Mouse (Mus musculus): Measurements from ENCODE around the gene Stxbp3. TPM values are rescaled to one million over a fixed set of nuclear protein-coding genes. Genes with fewer than 3 reads are reported as not detected.
A peak's percentile ranks its signal among the peaks of the same experiment; 100 is the strongest.
"Not testable (repeated sequence)": the region's sequence is repeated elsewhere in the genome, so short reads cannot be mapped to it uniquely, and the experiment has no call there.

Gene Stxbp3
- polyA plus RNA-seq (2015; fragmentation: Nextera tagmentation; extraction: Ambion mirVana) = 19.0 and 24.6 TPM in 2 replicates

DNA sequence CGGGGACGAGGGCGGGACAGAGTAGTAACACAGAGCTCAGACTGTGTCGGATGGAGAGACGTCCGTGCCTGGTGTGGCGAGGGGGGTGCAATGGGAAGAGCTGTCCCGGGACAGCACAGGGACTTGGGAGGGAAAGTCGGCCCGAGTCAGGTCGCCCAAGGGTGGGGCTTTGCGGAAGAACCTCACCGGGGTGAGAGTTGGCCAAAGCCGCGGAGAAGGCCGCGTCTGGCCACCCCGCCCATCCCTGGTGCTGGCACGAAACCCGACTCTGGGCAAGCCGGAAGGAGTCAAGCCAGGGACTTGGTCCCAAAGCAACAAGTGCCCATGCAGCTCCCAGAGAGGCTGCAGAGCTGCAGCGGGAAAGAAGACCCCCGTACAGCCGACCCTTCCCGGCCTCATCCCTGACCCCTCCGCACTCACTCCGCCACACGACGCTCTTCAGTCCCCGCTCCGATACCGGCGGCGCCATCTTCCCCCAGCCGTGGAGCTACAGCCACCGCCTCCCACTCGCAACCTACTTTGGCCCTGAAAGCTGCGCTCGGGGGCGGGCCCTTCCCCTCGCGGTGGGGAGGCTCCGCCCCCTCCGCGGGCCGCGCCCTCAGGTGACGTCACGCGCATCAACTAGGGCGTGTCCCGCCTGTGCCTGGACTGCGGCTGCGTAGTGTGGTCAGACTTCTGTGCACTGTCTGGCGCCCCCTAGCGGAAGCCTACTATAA, at the start of gene Stxbp3:
TSS of gene Stxbp3 (minus strand) at position 527 of the 716 bp plus-strand sequence.
- under 1% methylated on average over 56 of the region's 56 CpGs for WGBS (ENCODE audit: insufficient replicate concordance)

DNA sequence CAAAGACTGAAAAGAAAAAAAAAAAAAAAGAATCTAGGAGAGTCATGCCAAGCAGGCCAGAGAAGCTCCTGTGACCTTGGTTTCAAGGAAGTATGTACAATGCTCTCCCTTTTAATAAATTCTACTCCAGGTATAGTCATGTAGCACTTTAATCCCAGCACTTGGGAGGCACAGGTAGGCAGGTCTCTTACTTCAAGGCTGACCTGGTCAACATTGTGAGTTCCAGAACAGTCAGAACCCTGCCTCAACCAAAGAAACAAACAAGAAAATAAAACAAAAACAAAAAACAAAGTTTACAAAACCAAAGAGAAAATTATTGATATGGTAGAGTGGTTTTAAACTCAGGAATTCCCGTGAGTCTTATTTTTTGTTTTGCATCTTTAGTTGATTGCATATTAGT, 49.6 kb upstream of the Stxbp3 start, which contains the start of gene Fndc7:
TSS of gene Fndc7 (minus strand) at position 101 of the 400 bp plus-strand sequence.
- DNase-seq = no peak
- H3K9me3 ChIP-seq (replicated peaks) = no peaks in the 10 kb centered on the region
- H3K4me3 ChIP-seq (replicated peaks) = no peak within 1 kb of the TSS
- H3K36me3 ChIP-seq = no peaks in the 10 kb centered on the region
- H3K27me3 ChIP-seq = no peaks in the 10 kb centered on the region
- no peak within 1 kb of the TSS for H3K27ac ChIP-seq
- no peak within 1 kb of the TSS for H3K9ac ChIP-seq
- H3K4me1 ChIP-seq (replicated peaks) = peaks cover 19% of the 10 kb centered on the region
- WGBS (ENCODE audit: insufficient replicate concordance) = 70% methylated on average over 1 of the region's 1 CpGs
- no peak within 1 kb of the TSS for H3K4me2 ChIP-seq
- ATAC-seq (ENCODE audit: low read depth) = no peak

More for the DNA sequence above, at the start of gene Stxbp3:
- Histone ChIP-seq H3K27me3 (no peaks in the 10 kb centered on the region), H3K4me2 (peak within 1 kb of the TSS; percentile 68), H3K36me3 (0 out of 2 replicates have a peak, but pooled peaks cover 4% of the 10 kb centered on the region), H3K9me3 (replicated peaks) (no peaks in the 10 kb centered on the region), H3K4me3 (replicated peaks) (peak within 1 kb of the TSS; percentile 83), H3K4me1 (replicated peaks) (peaks cover 32% of the 10 kb centered on the region), H3K9ac (peak within 1 kb of the TSS; percentile 85), H3K27ac (peak within 1 kb of the TSS; percentile 96)
- ATAC-seq (ENCODE audit: low read depth) = peak; percentile 90
- peak; percentile 97 for DNase-seq

DNA sequence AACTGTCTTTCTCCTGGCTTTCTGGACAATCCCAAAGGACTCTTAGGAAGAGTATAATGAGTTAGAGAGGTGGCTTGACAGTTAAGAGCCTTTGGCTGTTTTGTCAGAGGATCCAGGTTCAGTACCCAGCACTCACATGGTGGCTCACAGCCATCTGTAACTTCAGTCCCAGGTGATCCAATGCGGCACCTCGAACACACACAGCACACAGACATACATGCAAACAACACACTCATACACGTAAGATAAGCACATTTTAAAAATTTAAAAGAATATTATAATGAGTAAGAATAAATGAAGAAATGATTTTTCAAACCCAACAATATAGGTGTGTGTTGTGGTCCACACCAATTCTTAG, 47.3 kb upstream of the Stxbp3 start:
- H3K27ac ChIP-seq = no peak overlapping the region
- no peaks in the 10 kb centered on the region for H3K9me3 ChIP-seq (replicated peaks)
- no peak overlapping the region for H3K9ac ChIP-seq
- no peaks in the 10 kb centered on the region for H3K36me3 ChIP-seq
- H3K4me2 ChIP-seq = no peak overlapping the region
- H3K4me3 ChIP-seq (replicated peaks) = no peak overlapping the region
- DNase-seq (no peak), ATAC-seq (ENCODE audit: low read depth) (no peak)
- H3K4me1 ChIP-seq (replicated peaks) = peaks cover 29% of the 10 kb centered on the region
- H3K27me3 ChIP-seq = no peaks in the 10 kb centered on the region
- 85% methylated on average over 3 of the region's 3 CpGs for WGBS (ENCODE audit: insufficient replicate concordance)

GRCm38 (mm10) chr3:108886934-108887617, 46.8 kb upstream of the Stxbp3 start:
- Histone ChIP-seq H3K9ac (no peak overlapping the region), H3K36me3 (no peaks in the 10 kb centered on the region), H3K27me3 (no peaks in the 10 kb centered on the region), H3K27ac (no peak overlapping the region), H3K4me1 (replicated peaks) (peaks cover 29% of the 10 kb centered on the region), H3K4me3 (replicated peaks) (no peak overlapping the region), H3K4me2 (no peak overlapping the region), H3K9me3 (replicated peaks) (no peaks in the 10 kb centered on the region)
- DNase-seq (no peak), ATAC-seq (ENCODE audit: low read depth) (no peak)
- 58% methylated on average over 12 of the region's 12 CpGs for WGBS (ENCODE audit: insufficient replicate concordance)

DNA sequence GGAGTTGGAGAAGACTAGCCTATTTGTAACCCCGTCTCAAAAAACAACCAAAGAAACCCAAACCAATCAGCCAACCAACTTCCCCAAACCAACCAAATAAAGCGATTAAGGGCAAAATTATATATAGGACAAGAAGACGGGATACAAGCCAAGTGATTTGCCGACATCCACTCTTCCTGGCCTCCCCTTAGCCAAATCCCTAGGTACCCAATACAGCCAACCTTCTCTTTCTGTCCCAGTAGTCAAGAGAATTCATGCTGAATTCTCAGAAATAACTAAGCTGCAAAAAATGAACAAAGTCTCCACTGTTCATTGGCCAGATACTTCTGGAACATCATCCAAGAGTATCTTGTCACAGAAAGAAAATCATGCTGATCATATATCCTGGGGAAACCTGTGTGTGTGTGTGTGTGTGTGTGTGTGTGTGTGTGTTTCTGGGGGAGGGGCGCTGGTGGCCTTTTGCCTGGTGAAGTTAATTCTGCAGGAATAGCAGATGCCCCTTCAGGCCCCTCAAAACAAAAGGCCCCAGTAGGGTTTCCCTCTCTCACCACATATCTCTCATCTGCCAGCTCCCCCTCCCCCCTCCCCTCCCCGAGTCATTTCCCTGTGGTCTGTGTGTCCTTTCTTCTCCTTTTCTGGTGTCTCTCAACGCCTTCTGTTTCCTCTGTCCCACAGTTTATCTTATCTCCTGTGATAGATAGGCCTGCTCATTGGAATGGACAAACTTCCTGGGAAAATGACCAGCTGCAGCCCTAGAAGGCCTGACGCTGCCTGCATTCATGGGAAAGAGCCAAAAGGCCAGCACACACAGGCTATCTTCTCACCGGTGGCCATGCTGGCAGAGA, 45.6 kb upstream of the Stxbp3 start:
- ATAC-seq (ENCODE audit: low read depth) (peak; percentile 57), DNase-seq (no peak)

DNA sequence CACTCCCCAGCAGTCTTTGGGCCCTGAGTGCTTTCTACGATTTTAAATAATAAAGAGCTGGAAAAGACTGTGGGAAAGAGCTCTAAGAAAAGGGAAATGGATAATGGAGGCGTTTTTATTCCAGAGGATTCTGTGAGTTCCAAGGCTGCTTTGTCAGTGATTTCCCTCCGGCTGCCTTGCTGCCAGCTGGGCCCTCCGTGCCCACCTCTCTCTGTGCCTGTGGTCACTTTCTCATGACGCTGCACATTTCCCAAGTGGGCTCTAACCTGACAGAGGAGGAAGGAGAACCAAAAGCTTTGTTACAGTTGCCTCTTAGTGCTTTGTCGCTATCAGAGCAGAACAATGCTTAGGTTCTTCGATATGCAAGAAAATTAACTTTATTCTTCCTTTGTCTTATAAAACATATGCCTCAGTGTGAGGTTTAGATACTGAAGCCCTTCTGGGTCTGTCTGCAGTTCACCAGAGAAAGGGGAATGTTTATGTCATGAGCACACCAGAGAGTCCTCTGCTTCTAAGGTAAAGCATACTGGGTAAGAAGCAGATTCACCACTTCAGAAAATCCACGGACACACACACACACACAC, 44.5 kb upstream of the Stxbp3 start:
- DNase-seq (no peak), ATAC-seq (ENCODE audit: low read depth) (no peak)
- H3K4me2 ChIP-seq = no peak overlapping the region
- H3K4me3 ChIP-seq (replicated peaks) = no peak overlapping the region
- no peaks in the 10 kb centered on the region for H3K9me3 ChIP-seq (replicated peaks)
- peaks cover 33% of the 10 kb centered on the region for H3K4me1 ChIP-seq (replicated peaks)
- WGBS (ENCODE audit: insufficient replicate concordance) = 29% methylated on average over 8 of the region's 8 CpGs
- no peaks in the 10 kb centered on the region for H3K36me3 ChIP-seq
- no peak overlapping the region for H3K9ac ChIP-seq
- H3K27ac ChIP-seq = no peak overlapping the region; the same call in 1 of the 2 replicates
- H3K27me3 ChIP-seq = no peaks in the 10 kb centered on the region

More for the DNA sequence above, 45.6 kb upstream of the Stxbp3 start:
- Histone ChIP-seq H3K4me1 (replicated peaks) (peaks cover 29% of the 10 kb centered on the region), H3K4me3 (replicated peaks) (no peak overlapping the region), H3K4me2 (no peak overlapping the region), H3K27ac (peak overlapping the region; percentile 34; the same call in 1 of the 2 replicates), H3K36me3 (no peaks in the 10 kb centered on the region), H3K27me3 (no peaks in the 10 kb centered on the region), H3K9me3 (replicated peaks) (no peaks in the 10 kb centered on the region), H3K9ac (no peak overlapping the region)
- 18% methylated on average over 9 of the region's 9 CpGs for WGBS (ENCODE audit: insufficient replicate concordance)

GRCm38 (mm10) chr3:108883067-108883466, 42.7 kb upstream of the Stxbp3 start:
- 78% methylated on average over 2 of the region's 2 CpGs for WGBS (ENCODE audit: insufficient replicate concordance)
- peaks cover 33% of the 10 kb centered on the region for H3K4me1 ChIP-seq (replicated peaks)

GRCm38 (mm10) chr3:108881873-108882272, 41.5 kb upstream of the Stxbp3 start:
- not testable (repeated sequence) for H3K4me2 ChIP-seq; DNase-seq; H3K4me3 ChIP-seq (replicated peaks); H3K27me3 ChIP-seq; H3K27ac ChIP-seq; H3K9me3 ChIP-seq (replicated peaks); ATAC-seq (ENCODE audit: low read depth); H3K9ac ChIP-seq; H3K36me3 ChIP-seq
- WGBS (ENCODE audit: insufficient replicate concordance) = 42% methylated on average over 4 of the region's 4 CpGs
- H3K4me1 ChIP-seq (replicated peaks) = peaks cover 33% of the 10 kb centered on the region

More at GRCm38 (mm10) chr3:108883067-108883466, 42.7 kb upstream of the Stxbp3 start:
- H3K4me2 ChIP-seq = no peak overlapping the region
- DNase-seq (no peak), ATAC-seq (ENCODE audit: low read depth) (no peak)
- no peaks in the 10 kb centered on the region for H3K36me3 ChIP-seq
- H3K9ac ChIP-seq = no peak overlapping the region
- H3K27ac ChIP-seq = no peak overlapping the region
- no peaks in the 10 kb centered on the region for H3K9me3 ChIP-seq (replicated peaks)
- H3K4me3 ChIP-seq (replicated peaks) = no peak overlapping the region
- H3K27me3 ChIP-seq = no peaks in the 10 kb centered on the region

DNA sequence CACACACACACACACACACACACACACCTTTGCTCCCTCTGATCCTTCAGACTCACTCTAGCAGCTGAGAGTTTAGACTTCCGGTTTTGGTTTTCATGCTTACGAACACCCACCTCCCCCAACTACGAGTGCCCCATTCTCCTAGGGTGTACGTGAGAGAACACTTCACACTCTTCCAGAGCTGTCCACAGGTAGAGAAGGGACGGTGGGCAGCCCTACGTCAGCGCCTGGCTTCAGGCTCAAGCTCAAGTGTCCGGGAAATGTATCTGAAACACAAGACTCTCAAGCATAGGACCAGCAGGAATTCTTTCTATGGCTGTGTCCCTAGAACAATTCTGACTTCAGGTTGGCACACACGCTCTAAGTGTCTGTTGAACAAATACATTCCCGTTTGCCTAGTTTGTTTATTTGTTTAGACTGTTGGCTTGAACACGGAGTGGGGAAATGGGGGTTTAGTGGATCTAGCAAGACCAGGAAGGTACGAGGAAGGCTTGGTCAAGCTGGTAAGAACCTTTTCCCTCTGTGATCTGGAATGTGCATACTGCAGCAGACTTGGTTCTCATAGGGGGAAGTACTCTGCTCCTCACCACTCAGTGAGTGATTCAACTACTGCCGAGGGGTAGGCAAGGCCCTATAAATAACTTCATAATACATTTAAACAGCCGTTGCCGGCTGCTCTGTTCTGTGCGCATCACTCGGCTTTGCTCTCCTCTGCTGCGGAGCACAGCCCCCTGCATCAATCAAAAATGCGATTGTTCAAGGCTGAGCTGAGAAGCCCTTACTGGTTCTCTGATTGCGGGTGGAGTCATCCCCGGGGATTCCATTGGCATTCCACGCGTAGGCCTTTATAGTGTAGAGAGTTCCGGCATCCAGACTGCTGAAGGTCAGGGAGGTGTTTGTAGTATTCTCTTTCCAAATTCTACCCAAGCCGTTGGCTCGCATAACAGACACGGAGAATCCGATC, 40.5 kb upstream of the Stxbp3 start:
- H3K36me3 ChIP-seq = no peaks in the 10 kb centered on the region
- H3K4me3 ChIP-seq (replicated peaks) = no peak overlapping the region
- H3K27ac ChIP-seq = no peak overlapping the region
- DNase-seq (no peak), ATAC-seq (ENCODE audit: low read depth) (no peak)
- no peaks in the 10 kb centered on the region for H3K27me3 ChIP-seq
- peaks cover 23% of the 10 kb centered on the region for H3K4me1 ChIP-seq (replicated peaks)
- H3K9ac ChIP-seq = no peak overlapping the region
- H3K4me2 ChIP-seq = peak overlapping the region; percentile 7; the same call in 1 of the 2 replicates
- H3K9me3 ChIP-seq (replicated peaks) = no peaks in the 10 kb centered on the region
- 56% methylated on average over 28 of the region's 28 CpGs for whole genome bisulfite sequencing (ENCODE audit: insufficient replicate concordance)

- DNase-seq = no peak
- WGBS (ENCODE audit: insufficient replicate concordance) = 38% methylated on average over 5 of the region's 5 CpGs
- Histone ChIP-seq H3K4me2 (no peak overlapping the region), H3K4me3 (replicated peaks) (no peak overlapping the region), H3K27ac (no peak overlapping the region), H3K9me3 (replicated peaks) (no peaks in the 10 kb centered on the region), H3K36me3 (no peaks in the 10 kb centered on the region), H3K9ac (no peak overlapping the region), H3K27me3 (no peaks in the 10 kb centered on the region), H3K4me1 (replicated peaks) (peaks cover 14% of the 10 kb centered on the region)
- no peak for ATAC-seq (ENCODE audit: low read depth)
These were observed 39.6 kb upstream of the Stxbp3 start for GRCm38 (mm10) chr3:108879836-108880435.
